Mouse (Mus musculus): Measurements from ENCODE around the gene Phb2. TPM values are rescaled to one million over a fixed set of nuclear protein-coding genes. Genes with fewer than 3 reads are reported as not detected.

Phb2 gene
- polyA plus RNA-seq, 1 experiment from 2014 or later, result 327 TPM

DNA sequence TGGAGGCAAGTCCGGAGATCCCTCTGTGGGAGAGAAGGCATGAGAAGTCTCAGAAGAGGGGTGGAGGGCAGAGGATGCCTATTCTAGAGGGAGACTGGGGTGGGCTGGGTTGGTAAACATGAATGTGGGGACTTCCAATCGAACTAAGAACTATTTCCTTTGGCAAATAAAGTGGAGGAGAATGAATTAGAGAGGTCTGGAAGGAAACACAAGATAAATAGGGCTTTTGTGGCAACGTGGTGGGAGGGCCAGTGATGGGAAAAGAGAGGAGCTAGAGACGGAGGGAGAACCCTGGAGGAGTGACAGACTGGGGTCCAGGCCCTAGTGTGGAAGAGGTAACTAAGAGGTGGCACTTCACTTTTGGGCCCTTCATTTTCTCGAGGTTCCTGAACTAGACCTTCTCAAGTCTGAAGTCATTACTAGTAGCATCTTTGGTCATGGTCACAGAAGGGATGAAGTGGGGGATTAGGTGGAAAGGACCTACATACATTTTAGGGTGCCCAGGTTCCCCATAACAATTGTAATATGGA lies 45.3 kb downstream of the Phb2 start:
- H3K27ac ChIP-seq, result peak overlapping the region; percentile 99
- WGBS, result 5% methylated on average over 5 of the region's 5 CpGs
- ATAC-seq (ENCODE audit: borderline replicate concordance, extremely low read depth, low FRiP score, low TSS enrichment), result no peak

DNA sequence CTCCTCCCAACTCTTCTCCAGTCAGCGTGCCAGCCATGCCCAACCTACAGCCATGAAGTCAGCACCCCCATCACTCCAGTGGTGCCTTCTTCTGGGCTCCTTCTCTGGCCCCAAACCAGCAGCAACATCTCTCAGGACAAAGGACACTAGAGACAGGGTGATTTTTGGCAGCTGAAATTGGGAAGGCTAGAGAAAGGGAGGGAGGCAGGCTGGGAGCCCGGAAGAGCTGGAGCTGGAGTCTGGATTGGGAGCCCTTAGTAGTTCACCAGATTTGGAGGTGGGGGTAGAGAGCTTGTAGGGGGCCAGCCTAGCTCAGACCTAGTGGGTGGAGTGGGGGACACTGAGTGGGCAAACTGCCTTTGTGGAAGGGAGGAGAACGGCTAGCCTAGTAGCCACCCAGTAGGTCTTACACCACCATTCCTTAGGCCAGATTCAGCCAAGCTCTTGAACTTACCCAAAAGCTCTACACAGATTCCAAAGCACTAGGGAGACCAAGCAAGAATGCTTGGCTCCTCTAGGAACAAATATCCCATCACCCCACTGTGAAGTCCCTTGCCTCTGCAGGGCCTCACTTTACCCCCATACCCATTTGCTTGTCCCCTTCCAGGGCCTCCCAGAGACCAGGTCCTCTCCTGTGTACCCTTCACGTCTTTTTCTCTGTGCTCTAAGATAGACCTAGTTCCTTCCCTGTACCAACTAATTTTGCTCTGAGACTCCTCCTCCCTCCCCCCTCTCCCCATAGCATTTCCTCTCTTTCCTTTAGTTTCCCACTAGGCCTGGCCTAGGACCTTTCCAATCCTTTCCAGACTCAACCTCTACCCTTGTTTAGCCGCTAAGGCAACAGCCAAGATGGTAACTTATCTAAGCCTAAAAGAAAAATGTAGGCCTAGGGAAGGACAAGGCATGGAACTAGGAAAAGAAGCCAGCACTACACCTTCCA lies 46.0 kb downstream of the Phb2 start:
- WGBS, result 19% methylated on average over 5 of the region's 5 CpGs
- ATAC-seq (ENCODE audit: borderline replicate concordance, extremely low read depth, low FRiP score, low TSS enrichment), result peak; percentile 50; the same call in 1 of the 2 replicates
- 0 out of 2 replicates have a peak, but pooled peaks cover 1% of the 10 kb centered on the region for H3K36me3 ChIP-seq
- no peaks in the 10 kb centered on the region for H3K9me3 ChIP-seq
- H3K27me3 ChIP-seq, result no peaks in the 10 kb centered on the region
- peak overlapping the region; percentile 92 for H3K9ac ChIP-seq
- H3K4me3 ChIP-seq, result peak overlapping the region; percentile 86
- H3K4me1 ChIP-seq, result peaks cover 49% of the 10 kb centered on the region
- peak overlapping the region; percentile 79 for H3K4me2 ChIP-seq
- peak overlapping the region; percentile 99 for H3K27ac ChIP-seq

More for the DNA sequence above, 45.3 kb downstream of the Phb2 start:
- Histone ChIP-seq H3K4me2 (peak overlapping the region; percentile 79), H3K4me1 (peaks cover 49% of the 10 kb centered on the region), H3K27me3 (no peaks in the 10 kb centered on the region), H3K9me3 (no peaks in the 10 kb centered on the region), H3K4me3 (peak overlapping the region; percentile 86), H3K36me3 (0 out of 2 replicates have a peak, but pooled peaks cover 4% of the 10 kb centered on the region), H3K9ac (peak overlapping the region; percentile 92)

DNA sequence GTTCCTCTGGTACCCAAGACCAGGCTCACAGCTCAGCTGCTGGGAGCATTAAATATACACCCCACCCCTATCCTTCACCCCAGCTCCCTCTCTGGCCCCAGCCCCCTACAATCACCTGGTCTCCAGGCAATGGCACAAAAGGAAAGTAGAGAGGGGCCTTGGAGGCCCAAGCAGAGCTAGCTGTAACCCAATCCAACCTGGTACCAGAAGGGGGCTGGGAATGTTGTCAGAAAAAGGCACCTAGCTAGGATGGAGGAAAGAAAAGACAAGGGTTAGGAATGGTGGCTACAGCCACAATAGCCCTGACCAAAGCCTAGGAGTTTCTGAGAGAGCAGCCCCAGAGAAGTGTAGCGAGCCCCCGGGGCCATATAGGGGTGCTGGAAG lies 46.7 kb downstream of the Phb2 start:
- peaks cover 3% of the 10 kb centered on the region; the same call in 1 of the 2 replicates for H3K27me3 ChIP-seq

GRCm38 (mm10) chr6:124759259-124759658 lies 47.1 kb downstream of the Phb2 start:
- Histone ChIP-seq H3K36me3 (no peaks in the 10 kb centered on the region), H3K9ac (peak overlapping the region; percentile 92; the same call in 1 of the 2 replicates), H3K27ac (peak overlapping the region; percentile 99), H3K4me3 (peak overlapping the region; percentile 11), H3K4me2 (peak overlapping the region; percentile 79), H3K4me1 (peaks cover 39% of the 10 kb centered on the region), H3K9me3 (no peaks in the 10 kb centered on the region), H3K27me3 (peaks cover 3% of the 10 kb centered on the region; the same call in 1 of the 2 replicates)
- WGBS, result 5% methylated on average over 5 of the region's 5 CpGs
- ATAC-seq (ENCODE audit: borderline replicate concordance, extremely low read depth, low FRiP score, low TSS enrichment), result no peak

More for the DNA sequence above, 46.7 kb downstream of the Phb2 start:
- H3K4me2 ChIP-seq, result peak overlapping the region; percentile 79
- H3K9me3 ChIP-seq, result no peaks in the 10 kb centered on the region
- H3K9ac ChIP-seq, result peak overlapping the region; percentile 92; the same call in 1 of the 2 replicates
- ATAC-seq (ENCODE audit: borderline replicate concordance, extremely low read depth, low FRiP score, low TSS enrichment), result no peak
- 52% methylated on average over 2 of the region's 2 CpGs for WGBS
- peak overlapping the region; percentile 99 for H3K27ac ChIP-seq
- H3K4me1 ChIP-seq, result peaks cover 43% of the 10 kb centered on the region
- H3K4me3 ChIP-seq, result peak overlapping the region; percentile 86
- H3K36me3 ChIP-seq, result no peaks in the 10 kb centered on the region

DNA sequence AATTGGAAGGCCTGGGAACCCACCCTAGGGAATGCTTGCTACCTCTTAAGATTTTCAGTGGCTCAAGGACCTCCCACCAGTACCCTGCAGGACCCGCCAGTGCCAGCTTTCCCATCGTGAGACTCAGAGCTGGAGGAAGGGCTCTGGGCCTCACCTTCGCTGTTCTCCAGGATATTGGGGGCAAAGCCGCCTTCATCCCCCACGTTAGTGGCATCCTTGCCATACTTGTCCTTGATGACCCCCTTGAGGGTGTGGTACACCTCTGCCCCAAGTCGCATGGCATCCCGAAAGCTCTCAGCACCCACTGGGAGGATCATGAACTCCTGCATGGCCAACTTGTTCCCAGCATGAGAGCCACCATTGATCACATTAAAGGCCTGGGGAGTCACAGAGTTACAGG lies 53.8 kb downstream of the Phb2 start:
- Histone ChIP-seq H3K9me3 (no peaks in the 10 kb centered on the region), H3K27me3 (peaks cover 22% of the 10 kb centered on the region), H3K4me1 (peaks cover 21% of the 10 kb centered on the region), H3K4me3 (no peak overlapping the region), H3K36me3 (no peaks in the 10 kb centered on the region), H3K27ac (no peak overlapping the region), H3K9ac (no peak overlapping the region), H3K4me2 (no peak overlapping the region)
- 85% methylated on average over 7 of the region's 7 CpGs for WGBS
- no peak for ATAC-seq (ENCODE audit: borderline replicate concordance, extremely low read depth, low FRiP score, low TSS enrichment)

MicroRNAs encoded within 50 kb of the gene (microRNA counts, 519-probe panel; counts per million panel counts)
- microRNA mmu-miR-141 (2,674 counts per million, percentile 66 among the panel's probes with 10 or more counts), microRNA mmu-miR-200c (3,494 counts per million, percentile 92 among the panel's probes with 10 or more counts)

Small RNA genes lying within 50 kb of the gene (microRNA-seq; reads per million reads assigned to microRNA genes)
- gene Mir141 (1,755 reads per million, percentile 81 among the genes with 10 or more reads in this experiment), gene Mir200c (12,999 reads per million, percentile 96 among the genes with 10 or more reads in this experiment)

Other genes starting within 250 kb of the Phb2 start
- 2.7 and 2.8 TPM in 2 replicates for gene Clstn3, start 247.5 kb upstream of the Phb2 start, polyA plus RNA-seq (2015; fragmentation: Nextera tagmentation; extraction: Ambion mirVana)
- 0.49 and 0.52 TPM in 2 replicates for gene C1rl, start 219.2 kb upstream of the Phb2 start, polyA plus RNA-seq (2015; fragmentation: Nextera tagmentation; extraction: Ambion mirVana)
- gene C1ra, start 199.9 kb upstream of the Phb2 start, polyA plus RNA-seq (2015; fragmentation: Nextera tagmentation; extraction: Ambion mirVana), result 3.1 and 4.6 TPM in 2 replicates
- 2.6 and 3.6 TPM in 2 replicates for gene C1s1, start 170.0 kb upstream of the Phb2 start, polyA plus RNA-seq (2015; fragmentation: Nextera tagmentation; extraction: Ambion mirVana)
- gene C1rb, start 142.0 kb upstream of the Phb2 start, polyA plus RNA-seq (2015; fragmentation: Nextera tagmentation; extraction: Ambion mirVana), result not detected in 2 replicates
- 0.07 TPM in 1 of 2 replicates, not detected in the other for gene C1s2, start 76.3 kb upstream of the Phb2 start, polyA plus RNA-seq (2015; fragmentation: Nextera tagmentation; extraction: Ambion mirVana)
- gene Lpcat3, start 49.3 kb upstream of the Phb2 start, polyA plus RNA-seq (2015; fragmentation: Nextera tagmentation; extraction: Ambion mirVana), result 56.8 and 61.9 TPM in 2 replicates
- 199 and 200 TPM in 2 replicates for gene Emg1, start 158 bp upstream of the Phb2 start, polyA plus RNA-seq (2015; fragmentation: Nextera tagmentation; extraction: Ambion mirVana)
- gene Ptpn6, start 26.4 kb downstream of the Phb2 start, polyA plus RNA-seq (2015; fragmentation: Nextera tagmentation; extraction: Ambion mirVana), result 17.3 and 24.3 TPM in 2 replicates
- gene Grcc10, start 29.0 kb downstream of the Phb2 start, polyA plus RNA-seq (2015; fragmentation: Nextera tagmentation; extraction: Ambion mirVana), result 406 and 416 TPM in 2 replicates
- gene Gm45234, start 43.7 kb downstream of the Phb2 start, polyA plus RNA-seq (2015; fragmentation: Nextera tagmentation; extraction: Ambion mirVana), result not detected in 2 replicates
- 15.6 and 16.1 TPM in 2 replicates for gene Atn1, start 44.2 kb downstream of the Phb2 start, polyA plus RNA-seq (2015; fragmentation: Nextera tagmentation; extraction: Ambion mirVana)
- gene Eno2, start 57.3 kb downstream of the Phb2 start, polyA plus RNA-seq (2015; fragmentation: Nextera tagmentation; extraction: Ambion mirVana), result 2.1 and 3.4 TPM in 2 replicates
- 11.7 and 13.7 TPM in 2 replicates for gene Lrrc23, start 67.4 kb downstream of the Phb2 start, polyA plus RNA-seq (2015; fragmentation: Nextera tagmentation; extraction: Ambion mirVana)
- 11.6 and 12.7 TPM in 2 replicates for gene Spsb2, start 96.3 kb downstream of the Phb2 start, polyA plus RNA-seq (2015; fragmentation: Nextera tagmentation; extraction: Ambion mirVana)
- 712 and 746 TPM in 2 replicates for gene Tpi1, start 102.0 kb downstream of the Phb2 start, polyA plus RNA-seq (2015; fragmentation: Nextera tagmentation; extraction: Ambion mirVana)
- 149 and 152 TPM in 2 replicates for gene Usp5, start 117.1 kb downstream of the Phb2 start, polyA plus RNA-seq (2015; fragmentation: Nextera tagmentation; extraction: Ambion mirVana)
- gene Cdca3, start 117.2 kb downstream of the Phb2 start, polyA plus RNA-seq (2015; fragmentation: Nextera tagmentation; extraction: Ambion mirVana), result 188 and 197 TPM in 2 replicates
- gene Gnb3, start 127.9 kb downstream of the Phb2 start, polyA plus RNA-seq (2015; fragmentation: Nextera tagmentation; extraction: Ambion mirVana), result 0.38 and 1.1 TPM in 2 replicates
- 23.9 and 26.9 TPM in 2 replicates for gene P3h3, start 145.4 kb downstream of the Phb2 start, polyA plus RNA-seq (2015; fragmentation: Nextera tagmentation; extraction: Ambion mirVana)
- 0.54 and 0.59 TPM in 2 replicates for gene Gpr162, start 151.6 kb downstream of the Phb2 start, polyA plus RNA-seq (2015; fragmentation: Nextera tagmentation; extraction: Ambion mirVana)
- gene Cd4, start 175.9 kb downstream of the Phb2 start, polyA plus RNA-seq (2015; fragmentation: Nextera tagmentation; extraction: Ambion mirVana), result 0.08 and 0.26 TPM in 2 replicates
- 2.3 TPM in 2 replicates for gene Lag3, start 199.4 kb downstream of the Phb2 start, polyA plus RNA-seq (2015; fragmentation: Nextera tagmentation; extraction: Ambion mirVana)
- gene Ptms, start 207.8 kb downstream of the Phb2 start, polyA plus RNA-seq (2015; fragmentation: Nextera tagmentation; extraction: Ambion mirVana), result 454 and 458 TPM in 2 replicates
- gene Mlf2, start 219.1 kb downstream of the Phb2 start, polyA plus RNA-seq (2015; fragmentation: Nextera tagmentation; extraction: Ambion mirVana), result 378 and 389 TPM in 2 replicates

Data from lung, embryonic 15.5 days (tissue).